Mouse (Mus musculus): ENCODE measurements around the gene Socs3. TPM values are rescaled to one million over a fixed set of nuclear protein-coding genes. Genes with fewer than 3 reads are reported as not detected.

Socs3 gene
- polyA plus RNA-seq (2011; ENCODE audit: insufficient read depth, insufficient read length, low replicate concordance, missing spikeins), result 3.4 and 9.6 TPM in 2 replicates

DNA sequence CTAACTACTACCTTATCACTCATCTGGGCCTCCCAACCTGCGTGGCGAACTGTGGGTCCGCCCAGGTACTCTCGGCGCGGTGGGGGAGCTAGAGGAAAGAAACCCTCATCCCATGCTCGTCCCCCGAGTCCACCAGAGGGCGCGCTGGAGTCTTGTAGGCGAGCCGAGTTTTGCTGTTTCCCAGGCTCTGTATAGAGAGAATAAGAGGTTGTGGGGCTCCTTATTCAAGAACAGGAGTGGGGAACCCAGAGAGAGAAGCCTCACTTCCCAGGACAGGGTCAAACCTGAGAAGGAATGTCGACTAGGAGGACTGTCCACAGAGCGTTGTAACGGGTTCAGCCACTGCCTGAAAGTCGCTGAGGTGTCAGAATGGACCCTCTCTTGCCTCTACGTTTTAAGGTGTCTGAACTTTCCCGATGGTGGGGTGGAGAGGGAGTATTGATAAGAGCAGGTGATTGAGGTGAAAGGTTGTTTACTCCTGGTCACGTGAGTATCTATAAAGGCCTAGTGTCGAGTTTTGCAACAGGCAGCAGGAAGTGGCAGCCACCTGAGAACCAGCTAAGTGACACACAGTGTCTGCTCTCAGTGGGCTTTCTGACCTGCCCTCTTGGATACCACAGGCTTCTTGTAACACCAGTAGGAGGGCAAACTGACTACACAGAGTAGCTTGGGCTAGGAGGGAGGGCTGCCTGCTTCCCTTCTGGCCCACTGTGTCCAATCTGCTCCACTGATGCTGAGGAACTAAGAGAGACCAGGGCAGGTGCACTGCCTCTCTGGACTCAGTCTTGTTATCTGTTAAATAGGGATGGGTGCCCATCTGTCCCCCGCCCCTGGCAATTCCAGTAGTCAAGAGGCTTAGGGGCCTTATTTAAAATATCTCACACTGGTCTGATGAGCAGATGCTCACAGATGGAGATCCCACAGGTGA lies at the start of gene Socs3:
Gene Socs3, minus strand, starts transcription at position 103 of the 928 bp plus-strand sequence.
- Histone ChIP-seq H3K27ac (ENCODE audit: control insufficient read depth, insufficient read depth, low read depth, low read length, poor library complexity) (peak within 1 kb of the TSS; percentile 76), H3K4me1 (ENCODE audit: control insufficient read depth, insufficient read depth, low read length) (peaks cover 16% of the 10 kb centered on the region), H3K4me3 (replicated peaks; ENCODE audit: control insufficient read depth, low read depth, low read length) (peak within 1 kb of the TSS; percentile 53)
- peak; percentile 83 for TF ChIP-seq CTCF (IDR thresholded peaks at IDR 0.05; ENCODE audit: control insufficient read depth, insufficient read depth, low read length)
- no peak for TF ChIP-seq POLR2A (IDR thresholded peaks at IDR 0.05; ENCODE audit: borderline replicate concordance, control insufficient read depth, low read depth, low read length)
- WGBS, result 13% methylated on average over 21 of the region's 21 CpGs

- no peak overlapping the region for H3K27ac ChIP-seq (ENCODE audit: control insufficient read depth, insufficient read depth, low read depth, low read length, poor library complexity)
- 95% methylated on average over 4 of the region's 4 CpGs for WGBS
- peaks cover 13% of the 10 kb centered on the region for H3K4me1 ChIP-seq (ENCODE audit: control insufficient read depth, insufficient read depth, low read length)
- no peak overlapping the region for H3K4me3 ChIP-seq (replicated peaks; ENCODE audit: control insufficient read depth, low read depth, low read length)
- TF ChIP-seq POLR2A (IDR thresholded peaks at IDR 0.05; ENCODE audit: borderline replicate concordance, control insufficient read depth, low read depth, low read length) (no peak), CTCF (IDR thresholded peaks at IDR 0.05; ENCODE audit: control insufficient read depth, insufficient read depth, low read length) (peak; percentile 32; the same call in 1 of the 2 replicates)
Measured at GRCm38 (mm10) chr11:118018328-118018727, 48.5 kb upstream of the Socs3 start.

DNA sequence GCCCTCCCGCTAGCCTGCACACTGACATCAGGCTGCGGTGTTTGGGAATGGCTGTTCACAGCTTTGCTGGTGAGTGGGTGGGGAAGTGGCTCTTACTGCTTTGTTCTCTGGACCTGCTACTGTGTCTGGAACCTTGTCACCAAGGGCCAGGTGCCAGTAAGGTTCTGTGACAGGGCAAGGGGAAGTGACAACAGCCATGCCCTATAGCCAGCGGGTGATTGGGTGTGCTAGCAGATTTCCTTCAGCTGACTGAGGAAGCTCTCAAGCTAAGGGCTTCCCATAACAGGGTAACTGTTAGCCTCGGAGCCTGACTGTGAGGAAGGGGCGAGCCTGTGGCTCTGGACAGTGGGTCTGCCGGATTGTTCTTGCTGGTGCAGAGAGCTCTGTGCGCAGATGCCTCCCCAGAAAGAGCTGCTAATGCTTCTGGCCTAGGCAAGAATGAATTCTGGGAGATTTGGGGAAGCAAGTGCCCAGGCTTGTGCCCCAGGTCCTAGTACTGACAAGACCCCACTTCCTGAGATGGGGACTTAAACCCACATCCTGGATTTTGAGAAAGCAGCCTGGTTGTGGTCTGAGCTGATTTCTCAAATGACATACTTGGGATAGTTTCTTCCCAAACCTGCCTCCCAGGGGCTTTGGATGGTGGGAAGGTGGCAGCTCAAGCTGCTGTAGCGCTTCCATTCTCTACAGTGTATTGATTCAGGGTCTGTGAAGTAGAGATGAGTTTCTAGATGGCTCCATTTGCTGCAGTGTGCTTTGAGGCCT lies 45.7 kb upstream of the Socs3 start:
- Histone ChIP-seq H3K4me3 (replicated peaks; ENCODE audit: control insufficient read depth, low read depth, low read length) (no peak overlapping the region), H3K27ac (ENCODE audit: control insufficient read depth, insufficient read depth, low read depth, low read length, poor library complexity) (peak overlapping the region; percentile 67), H3K4me1 (ENCODE audit: control insufficient read depth, insufficient read depth, low read length) (peaks cover 13% of the 10 kb centered on the region)
- 41% methylated on average over 8 of the region's 8 CpGs for WGBS
- TF ChIP-seq CTCF (IDR thresholded peaks at IDR 0.05; ENCODE audit: control insufficient read depth, insufficient read depth, low read length), result no peak
- no peak for TF ChIP-seq POLR2A (IDR thresholded peaks at IDR 0.05; ENCODE audit: borderline replicate concordance, control insufficient read depth, low read depth, low read length)

GRCm38 (mm10) chr11:118014391-118014995 lies 44.6 kb upstream of the Socs3 start:
- peak overlapping the region; percentile 10 for H3K4me3 ChIP-seq (replicated peaks; ENCODE audit: control insufficient read depth, low read depth, low read length)
- TF ChIP-seq POLR2A (IDR thresholded peaks at IDR 0.05; ENCODE audit: borderline replicate concordance, control insufficient read depth, low read depth, low read length) (0 out of 2 replicates have a peak, but pooled peaks have one; percentile 18), CTCF (IDR thresholded peaks at IDR 0.05; ENCODE audit: control insufficient read depth, insufficient read depth, low read length) (no peak)
- 46% methylated on average over 12 of the region's 12 CpGs for WGBS
- peak overlapping the region; percentile 67 for H3K27ac ChIP-seq (ENCODE audit: control insufficient read depth, insufficient read depth, low read depth, low read length, poor library complexity)
- peaks cover 13% of the 10 kb centered on the region for H3K4me1 ChIP-seq (ENCODE audit: control insufficient read depth, insufficient read depth, low read length)

- Histone ChIP-seq H3K27ac (ENCODE audit: control insufficient read depth, insufficient read depth, low read depth, low read length, poor library complexity) (no peak overlapping the region; the same call in 1 of the 2 replicates), H3K4me3 (replicated peaks; ENCODE audit: control insufficient read depth, low read depth, low read length) (no peak overlapping the region), H3K4me1 (ENCODE audit: control insufficient read depth, insufficient read depth, low read length) (peaks cover 13% of the 10 kb centered on the region)
- WGBS, result 66% methylated on average over 2 of the region's 2 CpGs
- TF ChIP-seq POLR2A (IDR thresholded peaks at IDR 0.05; ENCODE audit: borderline replicate concordance, control insufficient read depth, low read depth, low read length), result no peak
Measured at GRCm38 (mm10) chr11:118013339-118013738, 43.5 kb upstream of the Socs3 start.

- Histone ChIP-seq H3K27ac (ENCODE audit: control insufficient read depth, insufficient read depth, low read depth, low read length, poor library complexity) (no peak overlapping the region), H3K4me1 (ENCODE audit: control insufficient read depth, insufficient read depth, low read length) (peaks cover 13% of the 10 kb centered on the region), H3K4me3 (replicated peaks; ENCODE audit: control insufficient read depth, low read depth, low read length) (no peak overlapping the region)
- TF ChIP-seq CTCF (IDR thresholded peaks at IDR 0.05; ENCODE audit: control insufficient read depth, insufficient read depth, low read length) (no peak), POLR2A (IDR thresholded peaks at IDR 0.05; ENCODE audit: borderline replicate concordance, control insufficient read depth, low read depth, low read length) (no peak)
- 100% methylated on average over 1 of the region's 1 CpGs for WGBS
Measured at GRCm38 (mm10) chr11:118012595-118012994, 42.7 kb upstream of the Socs3 start.

- no peak overlapping the region for H3K4me3 ChIP-seq (replicated peaks; ENCODE audit: control insufficient read depth, low read depth, low read length)
- 80% methylated on average over 4 of the region's 4 CpGs for WGBS
- H3K27ac ChIP-seq (ENCODE audit: control insufficient read depth, insufficient read depth, low read depth, low read length, poor library complexity), result no peak overlapping the region
- peaks cover 9% of the 10 kb centered on the region for H3K4me1 ChIP-seq (ENCODE audit: control insufficient read depth, insufficient read depth, low read length)
- TF ChIP-seq CTCF (IDR thresholded peaks at IDR 0.05; ENCODE audit: control insufficient read depth, insufficient read depth, low read length) (no peak), POLR2A (IDR thresholded peaks at IDR 0.05; ENCODE audit: borderline replicate concordance, control insufficient read depth, low read depth, low read length) (no peak)
Measured at GRCm38 (mm10) chr11:118009865-118010571, 40.2 kb upstream of the Socs3 start.

Data from bone marrow, adult 2 months (tissue).